Mouse (Mus musculus): ENCODE results near the gene Rtf2.
A peak's percentile ranks its signal among the peaks of the same experiment; 100 is the strongest.

Gene Rtf2

GRCm38 (mm10) chr2:172437371-172437952 lies 2.9 kb upstream of the Rtf2 start:
- DNase-seq (ENCODE audit: low read depth, low spot score): no peak

GRCm38 (mm10) chr2:172440640-172441005 lies 267 bp downstream of the Rtf2 start:
- DNase-seq (ENCODE audit: low read depth, low spot score): no peak

- no peak for DNase-seq (ENCODE audit: low read depth, low spot score)
These were observed 820 bp downstream of the Rtf2 start for GRCm38 (mm10) chr2:172441176-172441575.

- DNase-seq (ENCODE audit: low read depth, low spot score): no peak
These were observed 5.3 kb downstream of the Rtf2 start for GRCm38 (mm10) chr2:172445617-172446016.

GRCm38 (mm10) chr2:172447317-172447716 lies 7.0 kb downstream of the Rtf2 start:
- DNase-seq (ENCODE audit: low read depth, low spot score): peak; percentile 51

GRCm38 (mm10) chr2:172448329-172448728 lies 8.0 kb downstream of the Rtf2 start:
- no peak for DNase-seq (ENCODE audit: low read depth, low spot score)

GRCm38 (mm10) chr2:172450640-172451039 lies 10.3 kb downstream of the Rtf2 start:
- no peak for DNase-seq (ENCODE audit: low read depth, low spot score)

- no peak for DNase-seq (ENCODE audit: low read depth, low spot score)
These were observed 11.7 kb downstream of the Rtf2 start for GRCm38 (mm10) chr2:172452031-172452430.

GRCm38 (mm10) chr2:172452458-172452857 lies 12.1 kb downstream of the Rtf2 start:
- no peak for DNase-seq (ENCODE audit: low read depth, low spot score)

- DNase-seq (ENCODE audit: low read depth, low spot score): no peak
These were observed 18.1 kb downstream of the Rtf2 start, which contains the start of gene Gcnt7 for GRCm38 (mm10) chr2:172458496-172458895. Gene Gcnt7, minus strand, starts transcription at chr2:172458596.

- DNase-seq (ENCODE audit: low read depth, low spot score): no peak
These were observed 20.3 kb downstream of the Rtf2 start for GRCm38 (mm10) chr2:172460647-172461046.

- DNase-seq (ENCODE audit: low read depth, low spot score): no peak
These were observed 22.5 kb downstream of the Rtf2 start for GRCm38 (mm10) chr2:172462813-172463212.

GRCm38 (mm10) chr2:172466427-172467132 lies 26.2 kb downstream of the Rtf2 start:
- DNase-seq (ENCODE audit: low read depth, low spot score): no peak

GRCm38 (mm10) chr2:172467206-172467605 lies 26.9 kb downstream of the Rtf2 start:
- DNase-seq (ENCODE audit: low read depth, low spot score): no peak

- no peak for DNase-seq (ENCODE audit: low read depth, low spot score)
These were observed 28.0 kb downstream of the Rtf2 start for GRCm38 (mm10) chr2:172468346-172468819.

- no peak for DNase-seq (ENCODE audit: low read depth, low spot score)
These were observed 32.0 kb downstream of the Rtf2 start, which contains the start of gene Fam209 for GRCm38 (mm10) chr2:172472318-172472717. Gene Fam209, plus strand, starts transcription at chr2:172472520.

GRCm38 (mm10) chr2:172473591-172473990 lies 33.2 kb downstream of the Rtf2 start:
- DNase-seq (ENCODE audit: low read depth, low spot score): no peak

- peak; percentile 58 for DNase-seq (ENCODE audit: low read depth, low spot score)
These were observed 34.6 kb downstream of the Rtf2 start for GRCm38 (mm10) chr2:172474970-172475369.

- DNase-seq (ENCODE audit: low read depth, low spot score): no peak
These were observed 36.4 kb downstream of the Rtf2 start for GRCm38 (mm10) chr2:172476707-172477260.

- DNase-seq (ENCODE audit: low read depth, low spot score): no peak
These were observed 37.0 kb downstream of the Rtf2 start for GRCm38 (mm10) chr2:172477350-172477749.

GRCm38 (mm10) chr2:172477860-172478259 lies 37.5 kb downstream of the Rtf2 start:
- DNase-seq (ENCODE audit: low read depth, low spot score): peak; percentile 83

- no peak for DNase-seq (ENCODE audit: low read depth, low spot score)
These were observed 39.9 kb downstream of the Rtf2 start for GRCm38 (mm10) chr2:172480296-172480695.

All from ES-CJ7 (cell line).